ENCODE assay signal across 8 mouse cellular contexts in the genomic region with DNA sequence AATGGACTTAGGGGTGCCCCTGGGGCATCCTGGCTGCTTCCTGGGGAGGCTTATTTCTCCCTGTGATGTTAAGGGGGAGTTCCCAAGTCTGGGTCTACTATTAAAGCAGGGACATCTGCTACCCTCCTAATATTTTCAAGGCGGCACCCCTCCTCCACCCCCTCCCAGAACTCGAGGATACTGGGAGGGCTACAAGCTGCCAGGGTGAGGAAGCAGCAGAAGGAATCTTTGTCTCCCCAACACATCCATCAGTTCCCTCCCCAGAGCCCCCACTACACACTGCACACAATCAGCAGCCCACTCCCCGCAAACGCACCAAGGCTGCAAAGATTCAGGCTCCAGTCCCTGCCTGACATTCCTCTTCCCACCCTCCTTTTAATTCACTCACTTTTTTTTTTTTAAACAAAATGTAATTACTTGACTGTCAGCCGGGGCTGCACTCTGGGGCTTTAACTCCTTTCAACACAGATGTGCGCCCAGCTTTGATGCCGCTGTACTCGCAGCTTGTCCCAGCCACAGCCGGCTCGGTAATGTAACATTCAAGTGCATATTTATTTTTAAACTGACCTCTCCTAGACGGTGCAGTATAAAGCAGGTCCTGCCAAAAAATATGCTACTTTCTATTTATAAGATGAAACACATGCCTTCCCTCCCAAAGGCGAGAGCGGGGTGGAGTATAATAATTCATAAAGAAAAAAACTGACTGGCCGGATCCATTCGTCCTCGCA. TPM values are rescaled to one million over a fixed set of nuclear protein-coding genes. Genes with fewer than 3 reads are reported as not detected.
DNase-seq lines count a peak whose midpoint lies in the region; ATAC-seq and TF ChIP-seq lines count a peak whose summit lies in the region.

No protein-coding gene starts in this region.

- peak overlapping the region; percentile 74 for H3K9ac ChIP-seq in limb, embryonic 12.5 days (replicated peaks)
- H3K9ac ChIP-seq in neural tube, embryonic 13.5 days = peak overlapping the region; percentile 91

- no peak for TF ChIP-seq POLR2A in brain, embryonic 14.5 days (IDR thresholded peaks at IDR 0.05; ENCODE audit: borderline replicate concordance, extremely low read depth, insufficient read depth, insufficient read length, poor library complexity, severe bottlenecking)

- H3K27me3 ChIP-seq in heart, embryonic 10.5 days (ENCODE audit: insufficient read depth, poor library complexity, severe bottlenecking) = no peaks in the 10 kb centered on the region
- peaks cover 24% of the 10 kb centered on the region for H3K27me3 ChIP-seq in limb, embryonic 12.5 days
- H3K27me3 ChIP-seq in neural tube, embryonic 13.5 days = peaks cover 14% of the 10 kb centered on the region; the same call in 1 of the 2 replicates

- peak; percentile 20 for DNase-seq in cerebellum, adult 8-10 months
- peak; percentile 68 for DNase-seq in brain, embryonic 14.5 days (ENCODE audit: low read depth)
- DNase-seq in heart, embryonic 10.5 days (ENCODE audit: low spot score) = no peak
- no peak for DNase-seq in frontal cortex, adult 2 months (ENCODE audit: extremely low spot score in 1 of 2, low spot score in 1 of 2)
- DNase-seq in urinary bladder, postnatal 14 days (ENCODE audit: low spot score) = no peak

- 6% methylated on average over 16 of the region's 16 CpGs for WGBS in heart, embryonic 10.5 days
- 1% methylated on average over 16 of the region's 16 CpGs for WGBS in limb, embryonic 12.5 days
- WGBS in neural tube, embryonic 13.5 days = 2% methylated on average over 16 of the region's 16 CpGs

- H3K36me3 ChIP-seq in heart, embryonic 10.5 days = no peaks in the 10 kb centered on the region
- peaks cover 19% of the 10 kb centered on the region; the same call in 1 of the 2 replicates for H3K36me3 ChIP-seq in limb, embryonic 12.5 days
- peaks cover 12% of the 10 kb centered on the region for H3K36me3 ChIP-seq in neural tube, embryonic 13.5 days

- TF ChIP-seq CTCF in brain, embryonic 14.5 days (IDR thresholded peaks at IDR 0.05; ENCODE audit: borderline replicate concordance, extremely low read depth, insufficient read depth, insufficient read length) = no peak

- peaks cover 49% of the 10 kb centered on the region for H3K4me1 ChIP-seq in heart, embryonic 10.5 days
- peaks cover 56% of the 10 kb centered on the region for H3K4me1 ChIP-seq in limb, embryonic 12.5 days (replicated peaks)
- H3K4me1 ChIP-seq in neural tube, embryonic 13.5 days (replicated peaks) = peaks cover 54% of the 10 kb centered on the region

- ATAC-seq in cerebellum, adult (ENCODE audit: insufficient number of reproducible peaks, low FRiP score, low TSS enrichment) = no peak
- no peak for ATAC-seq in limb, embryonic 12.5 days (ENCODE audit: insufficient number of reproducible peaks, insufficient read depth, low FRiP score, low TSS enrichment, low read depth)
- no peak for ATAC-seq in neural tube, embryonic 13.5 days (ENCODE audit: low read depth)

- peak overlapping the region; percentile 74 for H3K4me3 ChIP-seq in heart, embryonic 10.5 days
- H3K4me3 ChIP-seq in limb, embryonic 12.5 days (replicated peaks) = peak overlapping the region; percentile 74
- H3K4me3 ChIP-seq in neural tube, embryonic 13.5 days = peak overlapping the region; percentile 84

- H3K9me3 ChIP-seq in heart, embryonic 10.5 days = no peaks in the 10 kb centered on the region
- H3K9me3 ChIP-seq in limb, embryonic 12.5 days = no peaks in the 10 kb centered on the region
- no peaks in the 10 kb centered on the region for H3K9me3 ChIP-seq in neural tube, embryonic 13.5 days

- H3K4me2 ChIP-seq in limb, embryonic 12.5 days = peak overlapping the region; percentile 81
- peak overlapping the region; percentile 86 for H3K4me2 ChIP-seq in neural tube, embryonic 13.5 days

- peak overlapping the region; percentile 90 for H3K27ac ChIP-seq in heart, embryonic 10.5 days
- H3K27ac ChIP-seq in limb, embryonic 12.5 days = peak overlapping the region; percentile 78
- H3K27ac ChIP-seq in neural tube, embryonic 13.5 days (replicated peaks) = peak overlapping the region; percentile 96

RNA-seq across cellular contexts. Expression of a gene that starts 1.3 kb away (rescaled TPM):
- 25.6 and 27.9 TPM in 2 replicates for polyA plus RNA-seq in brain, embryonic 14.5 days (2012; rRNA removed)
- 27.8 and 30.1 TPM in 2 replicates for polyA plus RNA-seq in heart, embryonic 10.5 days (2016; fragmentation: Nextera tagmentation; extraction: Ambion mirVana)
- 84.9 and 85.0 TPM in 2 replicates for polyA plus RNA-seq in limb, embryonic 12.5 days (2016; fragmentation: Nextera tagmentation; extraction: Ambion mirVana)
- 42.6 and 43.2 TPM in 2 replicates for polyA plus RNA-seq in neural tube, embryonic 13.5 days (2015; fragmentation: Nextera tagmentation; extraction: Ambion mirVana)
- 22.3 and 22.9 TPM in 2 replicates for polyA plus RNA-seq in frontal cortex, adult 2 months (2012; rRNA removed)

Comparison
In these comparisons a context has a peak if more than half of its experiments do, and no peak if none do; other contexts are left out.
1. DNase-seq: peak in cerebellum, adult 8-10 months (single experiment) and brain, embryonic 14.5 days (single experiment); none in heart, embryonic 10.5 days (single experiment), frontal cortex, adult 2 months (0 of 2) and urinary bladder, postnatal 14 days (single experiment).
2. Peak in every context shown above with its lines, with median percentiles within 50 percentile points of each other: H3K27ac ChIP-seq and H3K4me3 ChIP-seq.